In genomic region chr5:54411275-54411904, GRCm38 (mm10) we compare ENCODE assay signal across 16 mouse cellular contexts.
A peak's percentile ranks its signal among the peaks of the same experiment; 100 is the strongest.
DNase-seq lines count a peak whose midpoint lies in the region; ATAC-seq and TF ChIP-seq lines count a peak whose summit lies in the region.
"Had no signal": no experiment of that assay in that cellular context is flagged by ENCODE, and none has a peak within 500 bp of the region (broad histone marks: within the 10 kb centered on the region; RNA-seq: fewer than 3 reads in every experiment).

No protein-coding gene starts in this region.

- no peaks in the 10 kb centered on the region for H3K36me3 ChIP-seq in midbrain, embryonic 11.5 days (ENCODE audit: control insufficient read depth, insufficient read depth, low read length)
- H3K36me3 ChIP-seq in midbrain, postnatal 0 days (ENCODE audit: insufficient read depth, low read length) = no peaks in the 10 kb centered on the region
- no peaks in the 10 kb centered on the region for H3K36me3 ChIP-seq in hindbrain, embryonic 16.5 days (ENCODE audit: control insufficient read depth, insufficient read depth, low read length)
- no peaks in the 10 kb centered on the region for H3K36me3 ChIP-seq in neural tube, embryonic 15.5 days
- H3K36me3 ChIP-seq: heart, embryonic 13.5 days; limb, embryonic 13.5 days; liver, embryonic 15.5 days had no signal

- peak; percentile 5 for DNase-seq in cerebellum, postnatal 25 days
- no peak for DNase-seq in cerebellum, adult 11 months
- DNase-seq in midbrain, embryonic 11.5 days (ENCODE audit: low spot score, missing footprints) = no peak
- DNase-seq in midbrain, postnatal 0 days (ENCODE audit: low spot score) = no peak
- no peak for DNase-seq in layer of hippocampus, postnatal 14 days (ENCODE audit: low spot score in 2 of 2)
- DNase-seq: adrenal gland, postnatal 25 days; lung, postnatal 14 days; right cerebral cortex, adult 18-20 months; thymus, postnatal 36 days had no signal

- peak; percentile 57; the same call in 1 of the 2 replicates for ATAC-seq in midbrain, embryonic 11.5 days (ENCODE audit: low FRiP score)
- no peak for ATAC-seq in midbrain, postnatal 0 days (ENCODE audit: low FRiP score)
- ATAC-seq in hindbrain, embryonic 16.5 days = peak; percentile 88
- ATAC-seq in neural tube, embryonic 15.5 days (ENCODE audit: low FRiP score) = peak; percentile 75
- ATAC-seq: activated CD4-positive, CD25-positive, alpha-beta regulatory T cell, adult 4 months had no signal

- no peak overlapping the region for H3K4me3 ChIP-seq in midbrain, embryonic 11.5 days (ENCODE audit: low read depth, low read length)
- H3K4me3 ChIP-seq in midbrain, postnatal 0 days (ENCODE audit: low read depth, low read length) = no peak overlapping the region
- no peak overlapping the region for H3K4me3 ChIP-seq in hindbrain, embryonic 16.5 days (ENCODE audit: low read length)
- no peak overlapping the region for H3K4me3 ChIP-seq in neural tube, embryonic 15.5 days (replicated peaks)
- H3K4me3 ChIP-seq: heart, embryonic 13.5 days; left cerebral cortex, adult 2 months; limb, embryonic 13.5 days; liver, embryonic 15.5 days had no signal

- H3K27me3 ChIP-seq in midbrain, embryonic 11.5 days (ENCODE audit: control insufficient read depth, insufficient read depth, low read length) = no peaks in the 10 kb centered on the region
- H3K27me3 ChIP-seq in midbrain, postnatal 0 days (ENCODE audit: insufficient read depth, low read length) = no peaks in the 10 kb centered on the region
- H3K27me3 ChIP-seq in hindbrain, embryonic 16.5 days (replicated peaks; ENCODE audit: control insufficient read depth, insufficient read depth, low read length) = no peaks in the 10 kb centered on the region
- no peaks in the 10 kb centered on the region for H3K27me3 ChIP-seq in neural tube, embryonic 15.5 days (replicated peaks)
- H3K27me3 ChIP-seq: heart, embryonic 13.5 days; limb, embryonic 13.5 days; liver, embryonic 15.5 days had no signal

- 68% methylated on average over 5 of the region's 5 CpGs for WGBS in midbrain, embryonic 11.5 days
- WGBS in midbrain, postnatal 0 days = 29% methylated on average over 5 of the region's 5 CpGs
- WGBS in hindbrain, embryonic 16.5 days = 39% methylated on average over 5 of the region's 5 CpGs
- 42% methylated on average over 5 of the region's 5 CpGs for WGBS in neural tube, embryonic 15.5 days

- H3K9me3 ChIP-seq in midbrain, embryonic 11.5 days (ENCODE audit: control insufficient read depth, low read length) = no peaks in the 10 kb centered on the region
- H3K9me3 ChIP-seq in midbrain, postnatal 0 days (ENCODE audit: low read length) = no peaks in the 10 kb centered on the region
- no peaks in the 10 kb centered on the region for H3K9me3 ChIP-seq in hindbrain, embryonic 16.5 days (ENCODE audit: control insufficient read depth, low read length)
- no peaks in the 10 kb centered on the region for H3K9me3 ChIP-seq in neural tube, embryonic 15.5 days (replicated peaks)
- H3K9me3 ChIP-seq: heart, embryonic 13.5 days; limb, embryonic 13.5 days; liver, embryonic 15.5 days had no signal

- no peak for TF ChIP-seq CTCF in midbrain, postnatal 0 days (IDR thresholded peaks at IDR 0.05)

- H3K4me1 ChIP-seq in midbrain, embryonic 11.5 days (ENCODE audit: control insufficient read depth, insufficient read depth, low read length) = no peaks in the 10 kb centered on the region
- no peaks in the 10 kb centered on the region for H3K4me1 ChIP-seq in midbrain, postnatal 0 days (ENCODE audit: insufficient read depth, low read length)
- H3K4me1 ChIP-seq in hindbrain, embryonic 16.5 days (ENCODE audit: control insufficient read depth, insufficient read depth, low read depth, low read length) = peaks cover 3% of the 10 kb centered on the region
- peaks cover 4% of the 10 kb centered on the region; the same call in 1 of the 2 replicates for H3K4me1 ChIP-seq in neural tube, embryonic 15.5 days
- H3K4me1 ChIP-seq: heart, embryonic 13.5 days; limb, embryonic 13.5 days; liver, embryonic 15.5 days had no signal

- H3K9ac ChIP-seq in midbrain, embryonic 11.5 days (ENCODE audit: low read length) = no peak overlapping the region
- H3K9ac ChIP-seq in midbrain, postnatal 0 days (replicated peaks; ENCODE audit: low read length, poor library complexity, severe bottlenecking) = no peak overlapping the region
- no peak overlapping the region for H3K9ac ChIP-seq in hindbrain, embryonic 16.5 days (ENCODE audit: low read depth, low read length)
- H3K9ac ChIP-seq in neural tube, embryonic 15.5 days (replicated peaks) = no peak overlapping the region
- H3K9ac ChIP-seq: heart, embryonic 13.5 days; limb, embryonic 13.5 days; liver, embryonic 15.5 days had no signal

- H3K4me2 ChIP-seq in midbrain, embryonic 11.5 days = no peak overlapping the region
- H3K4me2 ChIP-seq in midbrain, postnatal 0 days (ENCODE audit: low read depth, low read length, poor library complexity, severe bottlenecking) = no peak overlapping the region
- H3K4me2 ChIP-seq in hindbrain, embryonic 16.5 days (ENCODE audit: low read length) = no peak overlapping the region
- no peak overlapping the region for H3K4me2 ChIP-seq in neural tube, embryonic 15.5 days
- H3K4me2 ChIP-seq: heart, embryonic 13.5 days; limb, embryonic 13.5 days; liver, embryonic 15.5 days had no signal

- H3K27ac ChIP-seq in midbrain, embryonic 11.5 days (ENCODE audit: low read depth, low read length) = no peak overlapping the region
- no peak overlapping the region for H3K27ac ChIP-seq in midbrain, postnatal 0 days (ENCODE audit: low read depth, low read length)
- H3K27ac ChIP-seq in hindbrain, embryonic 16.5 days (ENCODE audit: low read depth, low read length) = no peak overlapping the region
- no peak overlapping the region; the same call in 1 of the 2 replicates for H3K27ac ChIP-seq in neural tube, embryonic 15.5 days (replicated peaks)
- H3K27ac ChIP-seq: heart, embryonic 13.5 days; left cerebral cortex, adult 2 months; limb, embryonic 13.5 days; liver, embryonic 15.5 days had no signal

Comparison
In these comparisons a context has a peak if more than half of its experiments do, and no peak if none do; other contexts are left out.
1. DNase-seq: peak in cerebellum, postnatal 25 days (2 of 2); none in cerebellum, adult 11 months (single experiment), midbrain, embryonic 11.5 days (single experiment), midbrain, postnatal 0 days (single experiment) and layer of hippocampus, postnatal 14 days (0 of 2).